Mouse (Mus musculus) gastrocnemius, adult 2 months (tissue): ENCODE data around the gene Dnajc22. TPM values are rescaled to one million over a fixed set of nuclear protein-coding genes. Genes with fewer than 3 reads are reported as not detected.

Experiments used
- DNase-seq: peaks from one replicate; pipeline ENCODE4 v3.0.0; 2022
- H3K27ac ChIP-seq: fragments of 200-600 bp; 2 replicates; pipeline ENCODE4 v1.8.1; 2022; ENCODE audit warnings: mild to moderate bottlenecking
- H3K4me3 ChIP-seq: fragments of 200-600 bp; 2 replicates; pipeline ENCODE4 v1.8.1; 2022; ENCODE audit warnings: mild to moderate bottlenecking, moderate library complexity
- CTCF ChIP-seq: fragments of 200-600 bp; IDR thresholded peaks from 2 replicates; pipeline ENCODE4 v1.8.1; 2022; ENCODE audit warnings: antibody characterized with exemption, mild to moderate bottlenecking, moderate library complexity
- intact Hi-C: fragments of 180-260 bp; cut with DNase I; formaldehyde crosslinking; loops from one replicate; pipeline ENCODE4 v1.15.1; 2025
- total RNA-seq, 2 experiments: library from RNA; stranded (reverse); gene quantifications; 2 replicates each; pipeline ENCODE4 v1.2.3; 2021

Dnajc22 gene
- total RNA-seq, 2 experiments from 2014 or later = not detected

DNA sequence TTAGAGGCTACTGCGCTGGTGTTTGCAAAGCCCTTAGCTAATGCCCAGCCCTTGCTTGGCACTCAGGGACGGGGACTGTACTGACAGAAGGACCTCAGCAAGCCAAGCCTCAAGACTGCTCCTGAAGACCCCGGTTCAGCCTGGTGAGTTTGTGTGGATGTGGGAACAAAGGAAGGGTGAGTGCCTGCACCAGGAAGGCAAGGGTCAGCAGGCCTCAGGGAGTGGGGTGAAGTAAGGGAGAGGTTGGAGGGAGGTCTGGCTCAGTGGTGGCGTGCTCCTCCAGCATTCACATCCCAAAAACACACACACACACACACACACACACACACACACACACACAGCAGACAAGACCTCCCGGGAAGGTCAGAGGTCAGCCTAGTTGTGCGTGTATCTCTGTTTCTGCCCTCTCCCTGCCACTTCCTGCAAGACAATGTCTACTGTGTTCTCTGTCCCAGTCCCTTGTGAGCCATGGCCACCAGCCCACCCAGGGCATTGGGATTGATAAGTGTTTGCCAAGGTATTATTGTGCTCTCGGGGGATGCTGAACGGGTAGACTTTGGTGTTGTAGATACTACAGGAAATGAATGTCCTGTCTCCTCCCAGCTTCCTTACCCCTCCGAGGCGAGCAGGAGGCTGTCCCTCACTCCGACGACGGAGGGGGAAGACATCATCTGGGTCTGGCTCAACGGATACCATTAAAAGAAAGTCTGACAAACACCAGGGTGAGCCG lies 14.6 kb upstream of the Dnajc22 start:
- Histone ChIP-seq H3K4me3 (no peak overlapping the region), H3K27ac (no peak overlapping the region)
- intact Hi-C loops = no loop called here
- TF ChIP-seq CTCF = no peak
- no peak for DNase-seq

DNA sequence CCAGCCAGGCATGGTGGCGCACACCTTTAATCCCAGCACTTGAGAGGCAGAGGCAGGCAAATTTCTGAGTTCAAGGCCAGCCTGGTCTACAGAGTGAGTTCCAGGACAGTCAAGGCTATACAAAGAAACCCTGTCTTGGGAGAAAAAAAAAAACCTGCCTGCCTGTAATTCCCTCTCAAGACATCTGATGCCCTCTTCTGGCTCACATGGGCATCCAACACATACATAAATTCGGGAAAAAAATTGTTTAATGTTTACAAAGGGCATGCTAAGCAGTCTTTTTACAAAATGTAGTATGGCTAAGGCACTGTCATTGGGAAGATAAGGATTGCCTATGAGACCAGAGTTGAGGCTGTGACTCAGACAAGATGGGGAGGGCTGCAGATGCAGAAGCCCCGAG lies 13.2 kb upstream of the Dnajc22 start:
- no peak for TF ChIP-seq CTCF
- intact Hi-C loops = no loop called here
- H3K4me3 ChIP-seq = no peak overlapping the region
- DNase-seq = no peak
- H3K27ac ChIP-seq = no peak overlapping the region

GRCm38 (mm10) chr15:99082322-99082721 lies 10.6 kb upstream of the Dnajc22 start:
- intact Hi-C loops = no loop called here
- no peak for DNase-seq
- Histone ChIP-seq H3K4me3 (no peak overlapping the region), H3K27ac (no peak overlapping the region)
- TF ChIP-seq CTCF = no peak

- Histone ChIP-seq H3K27ac (no peak overlapping the region), H3K4me3 (no peak overlapping the region)
- intact Hi-C loops = no loop called here
- DNase-seq = no peak
- no peak for TF ChIP-seq CTCF
Measured at GRCm38 (mm10) chr15:99082840-99083239, 10.1 kb upstream of the Dnajc22 start.

- intact Hi-C loops = no loop called here
- no peak overlapping the region for H3K27ac ChIP-seq
- DNase-seq = no peak
- peak; percentile 65 for TF ChIP-seq CTCF
- no peak overlapping the region for H3K4me3 ChIP-seq
Measured at GRCm38 (mm10) chr15:99083258-99083657, 9.7 kb upstream of the Dnajc22 start.

DNA sequence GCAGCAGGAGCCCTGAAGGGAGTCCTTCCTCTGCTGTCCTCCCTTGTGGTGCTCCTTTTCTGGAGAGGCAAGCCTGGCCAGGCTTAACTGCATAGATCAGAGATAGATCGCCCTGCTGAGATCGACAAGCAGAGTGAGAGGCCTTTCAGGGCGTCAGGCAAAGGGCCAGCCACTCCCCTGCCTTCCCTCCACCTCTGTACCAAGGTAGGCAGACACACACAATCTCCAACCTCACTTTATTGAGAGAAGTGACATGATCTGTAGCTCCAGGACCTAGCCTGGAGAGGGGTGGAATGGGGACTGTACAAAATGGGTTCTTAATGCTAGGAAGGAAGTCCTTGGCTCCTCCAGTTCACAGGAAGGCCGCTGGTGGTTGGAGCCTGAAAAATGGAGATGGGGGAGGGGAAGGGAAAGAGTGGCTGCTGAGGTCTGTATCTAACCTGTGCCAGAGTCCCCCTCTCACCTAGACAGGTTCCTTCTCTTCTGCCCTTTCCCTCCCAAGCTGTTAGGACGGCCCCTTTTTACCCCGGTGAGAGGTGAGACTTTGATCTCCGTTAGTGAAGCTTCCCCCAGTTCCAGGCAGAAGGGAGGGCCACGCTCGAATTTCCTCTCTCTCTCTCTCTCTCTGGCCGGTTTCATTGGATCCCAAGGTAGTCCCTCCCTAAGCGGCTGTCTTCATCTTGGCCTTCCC lies 9.0 kb upstream of the Dnajc22 start:
- Histone ChIP-seq H3K4me3 (no peak overlapping the region), H3K27ac (no peak overlapping the region)
- intact Hi-C loops = no loop called here
- no peak for TF ChIP-seq CTCF
- DNase-seq = no peak

DNA sequence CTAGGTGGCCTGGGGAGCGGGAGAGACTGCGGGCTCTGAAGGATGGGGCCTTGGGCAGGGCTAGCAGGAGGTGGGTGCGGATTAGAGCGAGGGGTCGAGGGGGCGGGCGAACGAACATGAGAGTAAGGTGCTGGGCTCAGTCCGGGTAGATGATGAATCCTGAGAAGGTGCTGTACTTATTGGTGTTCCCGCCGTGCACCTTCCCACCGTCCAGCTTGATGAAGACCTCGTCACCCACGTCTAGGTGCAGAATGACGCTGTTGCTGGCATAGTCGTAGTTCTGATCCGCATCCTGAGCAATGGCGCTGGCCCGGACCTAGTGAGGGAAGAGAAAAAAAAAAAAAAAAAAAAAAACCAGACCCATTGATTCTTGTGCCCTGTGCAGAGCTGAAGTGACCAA lies 8.4 kb upstream of the Dnajc22 start:
- TF ChIP-seq CTCF = no peak
- DNase-seq = no peak
- Histone ChIP-seq H3K4me3 (no peak overlapping the region), H3K27ac (no peak overlapping the region)
- intact Hi-C loops = loop anchor here (5.0 kb wide), 1 partner anchor 32 kb away; no protein-coding TSS in a partner anchor

DNA sequence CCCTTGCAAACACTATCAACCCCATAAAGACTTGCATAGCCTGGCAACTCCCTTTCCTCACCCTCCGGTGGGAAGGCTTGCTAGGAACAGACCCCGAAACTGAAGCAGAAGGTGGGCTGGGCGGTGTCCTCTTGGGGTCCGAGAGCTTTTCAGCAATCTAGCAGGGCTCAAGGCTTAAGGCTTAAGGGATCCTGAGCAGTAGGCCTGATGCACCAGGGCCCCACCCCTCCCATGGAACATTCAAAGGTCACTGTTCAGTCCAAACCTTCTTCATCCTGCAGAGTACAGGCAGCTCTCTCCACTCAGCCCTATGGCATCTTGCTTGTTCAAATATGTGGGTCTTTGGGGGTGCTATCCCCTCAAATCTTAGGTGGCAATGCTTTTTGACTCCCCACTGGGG lies 7.0 kb upstream of the Dnajc22 start:
- no peak for DNase-seq
- intact Hi-C loops = loop anchor here (5.0 kb wide), 1 partner anchor 34 kb away; no protein-coding TSS in a partner anchor
- Histone ChIP-seq H3K27ac (no peak overlapping the region), H3K4me3 (no peak overlapping the region)
- no peak for TF ChIP-seq CTCF

DNA sequence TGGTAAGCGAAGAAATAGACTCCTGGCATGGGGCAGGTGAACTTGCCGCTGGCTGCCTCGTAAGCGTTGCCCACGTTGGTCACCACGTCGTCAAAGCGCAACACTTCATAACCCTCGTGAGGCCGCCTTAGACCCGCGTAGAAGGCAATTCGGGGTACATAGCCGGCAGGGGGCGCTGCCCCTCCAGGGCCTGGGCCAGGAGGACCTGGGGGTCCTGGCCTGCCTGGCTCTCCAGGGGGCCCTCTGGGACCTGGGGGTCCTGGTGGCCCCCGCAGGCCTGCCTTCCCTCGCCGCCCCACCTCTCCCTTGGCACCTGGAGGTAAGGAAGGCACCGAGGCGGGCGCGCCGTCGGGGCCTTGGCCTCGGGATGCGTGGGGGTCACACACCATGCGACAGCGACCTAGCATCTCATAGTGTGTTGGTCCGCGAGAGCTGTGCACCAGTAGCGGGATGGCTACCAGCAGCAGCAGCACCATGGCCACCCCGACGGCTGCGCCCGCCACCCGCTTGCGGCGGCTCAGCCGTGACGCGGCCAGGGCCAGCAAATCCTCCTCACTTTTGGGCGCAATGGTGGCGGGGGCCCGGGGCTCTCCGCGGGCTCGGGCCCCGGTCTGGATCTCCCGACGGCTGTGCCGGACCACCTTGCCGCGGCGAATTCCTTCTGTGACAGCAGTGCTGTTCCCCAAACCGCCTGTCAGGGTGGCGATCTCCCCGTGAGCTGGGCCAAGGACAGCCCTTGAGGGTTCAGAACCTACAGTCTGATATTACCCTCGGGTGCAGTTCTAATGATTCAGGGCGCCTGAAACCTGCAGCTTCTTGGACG lies 5.5 kb upstream of the Dnajc22 start, which contains the start of gene C1ql4:
C1ql4 (minus strand) TSS at position 565 of the 823 bp plus-strand sequence.
- TF ChIP-seq CTCF = peak; percentile 54
- Histone ChIP-seq H3K27ac (no peak within 1 kb of the TSS), H3K4me3 (peak within 1 kb of the TSS; percentile 51)
- intact Hi-C loops = loop anchor here (5.0 kb wide), 1 partner anchor 35 kb away; no protein-coding TSS in a partner anchor
- peak; percentile 55 for DNase-seq

DNA sequence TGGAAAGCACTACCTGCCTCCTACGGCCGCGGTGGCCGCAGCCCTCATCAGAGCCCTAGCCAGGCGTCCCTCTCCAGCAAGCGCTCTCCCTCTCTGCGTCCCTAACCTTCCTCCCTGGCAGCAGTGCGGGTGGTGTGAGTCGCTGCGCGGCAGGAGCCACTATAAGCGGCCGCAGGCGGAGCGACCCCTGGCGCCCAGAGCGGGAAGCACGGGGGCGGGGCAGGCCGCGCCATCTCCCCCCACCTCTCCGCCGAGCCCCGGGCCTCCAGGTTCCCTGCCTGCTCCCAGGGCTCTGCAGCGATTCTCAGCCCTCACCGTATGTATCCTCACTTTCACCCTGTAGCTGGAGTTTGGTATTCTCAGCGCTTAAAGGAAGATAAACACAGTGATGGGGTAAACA lies 4.7 kb upstream of the Dnajc22 start:
- intact Hi-C loops = loop anchor here (5.0 kb wide), 1 partner anchor 36 kb away; no protein-coding TSS in a partner anchor
- Histone ChIP-seq H3K27ac (no peak overlapping the region), H3K4me3 (peak overlapping the region; percentile 51)
- TF ChIP-seq CTCF = peak; percentile 97
- peak; percentile 86 for DNase-seq

DNA sequence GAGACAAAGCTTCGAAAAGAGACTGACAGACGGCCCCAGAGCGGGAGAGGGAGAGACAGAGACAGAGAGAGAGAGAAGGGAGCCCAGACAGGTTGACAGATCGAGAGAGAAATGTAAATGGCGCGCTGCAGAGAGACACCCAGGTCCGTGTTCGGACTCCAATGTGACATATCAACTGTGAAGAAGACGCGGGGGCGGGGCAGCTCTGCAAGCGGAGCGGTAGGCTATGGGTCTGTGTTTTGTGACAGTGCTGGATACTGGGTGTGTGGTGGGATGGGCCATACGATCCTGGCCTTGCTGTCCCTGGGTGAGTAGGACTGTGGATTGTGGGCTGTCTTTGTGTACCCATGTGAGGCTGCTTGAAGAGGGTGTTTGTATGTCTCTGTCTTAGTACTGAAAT lies 3.9 kb upstream of the Dnajc22 start:
- DNase-seq = no peak
- TF ChIP-seq CTCF = no peak
- H3K27ac ChIP-seq = no peak overlapping the region
- intact Hi-C loops = loop anchor here (5.0 kb wide), 1 partner anchor 37 kb away; no protein-coding TSS in a partner anchor
- no peak overlapping the region for H3K4me3 ChIP-seq

- peak; percentile 56 for DNase-seq
- peak overlapping the region; percentile 69 for H3K4me3 ChIP-seq
- TF ChIP-seq CTCF = peak; percentile 51
- 0 out of 2 replicates have a peak overlapping the region, but pooled peaks have one; percentile 0 for H3K27ac ChIP-seq
- intact Hi-C loops = no loop called here
Measured at GRCm38 (mm10) chr15:99093291-99094258, 605 bp downstream of the Dnajc22 start.
